Mouse (Mus musculus) frontal cortex, adult 2 months (tissue): ENCODE results near the gene Gpr107. TPM values are rescaled to one million over a fixed set of nuclear protein-coding genes. Genes with fewer than 3 reads are reported as not detected.
A peak's percentile ranks its signal among the peaks of the same experiment; 100 is the strongest.

Experiments used
- DNase-seq, 2 experiments: peaks; one replicate each; pipeline ENCODE4 v3.0.0; 2022; ENCODE audit warnings: low spot score in 1 of 2; ENCODE audit errors: extremely low spot score in 1 of 2
- polyA plus RNA-seq: library from polyadenylated mRNA; depleted of rRNA; stranded (reverse); fragments of >200 nt; gene quantifications from 2 replicates; pipeline ENCODE4 v1.2.3, GENCODE M21; 2012

The Gpr107 gene
- polyA plus RNA-seq, 1 experiment, result 30.4 TPM

DNA sequence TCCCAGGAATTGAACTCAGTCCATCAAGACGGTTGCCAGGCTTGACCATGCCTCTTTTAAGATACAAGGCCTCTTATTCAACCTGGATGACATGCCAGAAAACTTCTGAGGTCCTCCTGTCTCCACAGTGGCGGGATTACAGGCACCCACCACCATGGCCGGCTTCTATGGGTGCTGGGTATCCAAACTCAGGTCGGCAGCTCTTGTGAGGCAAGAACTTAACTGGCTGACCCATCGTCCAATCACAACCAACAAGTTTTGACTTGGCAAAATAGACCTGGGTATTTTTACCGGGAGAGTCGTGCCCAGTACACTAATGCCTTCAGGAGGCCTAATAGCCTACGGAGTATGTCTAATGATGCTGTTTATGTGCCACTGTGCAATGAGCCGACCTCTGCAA is 26.1 kb upstream of the Gpr107 start:
- DNase-seq, result no peak

DNA sequence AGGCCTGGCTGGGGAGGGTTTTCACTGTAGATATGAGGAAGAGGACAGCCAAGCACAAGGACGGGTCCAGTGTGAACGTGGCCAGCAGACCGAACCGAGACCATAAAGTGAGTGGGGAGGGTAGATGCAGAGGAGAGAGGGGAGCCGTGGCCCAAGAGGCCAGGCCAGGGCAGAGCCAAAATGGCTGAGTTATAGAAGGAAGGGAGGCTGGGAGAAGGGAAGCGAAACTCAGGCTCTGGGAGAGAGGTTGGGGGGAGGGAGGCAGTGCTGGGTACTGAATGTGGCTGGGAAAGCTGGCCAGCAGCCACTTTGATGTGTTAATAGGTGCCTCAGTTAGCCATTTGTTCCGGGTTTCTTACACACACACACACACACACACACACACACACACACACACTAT is 24.9 kb upstream of the Gpr107 start:
- DNase-seq, result no peak

DNA sequence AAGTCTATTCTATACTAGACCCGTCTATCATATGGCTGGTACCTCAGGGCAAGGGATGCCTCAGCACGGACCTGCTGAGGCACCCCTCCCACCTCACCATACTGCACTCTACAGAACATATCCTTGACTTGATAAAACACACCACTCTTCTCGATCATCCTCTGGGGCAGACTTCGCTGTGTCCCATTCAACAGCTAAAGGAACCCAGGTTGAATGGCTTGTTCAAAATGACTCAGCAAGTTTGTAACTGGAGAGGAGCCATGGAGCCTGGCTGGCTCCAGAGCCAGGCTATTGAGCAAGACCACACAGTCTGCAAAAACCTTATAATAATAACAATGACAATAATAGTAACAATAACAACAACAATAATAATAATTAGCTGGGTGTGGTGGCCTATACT is 24.2 kb upstream of the Gpr107 start:
- no peak for DNase-seq

DNA sequence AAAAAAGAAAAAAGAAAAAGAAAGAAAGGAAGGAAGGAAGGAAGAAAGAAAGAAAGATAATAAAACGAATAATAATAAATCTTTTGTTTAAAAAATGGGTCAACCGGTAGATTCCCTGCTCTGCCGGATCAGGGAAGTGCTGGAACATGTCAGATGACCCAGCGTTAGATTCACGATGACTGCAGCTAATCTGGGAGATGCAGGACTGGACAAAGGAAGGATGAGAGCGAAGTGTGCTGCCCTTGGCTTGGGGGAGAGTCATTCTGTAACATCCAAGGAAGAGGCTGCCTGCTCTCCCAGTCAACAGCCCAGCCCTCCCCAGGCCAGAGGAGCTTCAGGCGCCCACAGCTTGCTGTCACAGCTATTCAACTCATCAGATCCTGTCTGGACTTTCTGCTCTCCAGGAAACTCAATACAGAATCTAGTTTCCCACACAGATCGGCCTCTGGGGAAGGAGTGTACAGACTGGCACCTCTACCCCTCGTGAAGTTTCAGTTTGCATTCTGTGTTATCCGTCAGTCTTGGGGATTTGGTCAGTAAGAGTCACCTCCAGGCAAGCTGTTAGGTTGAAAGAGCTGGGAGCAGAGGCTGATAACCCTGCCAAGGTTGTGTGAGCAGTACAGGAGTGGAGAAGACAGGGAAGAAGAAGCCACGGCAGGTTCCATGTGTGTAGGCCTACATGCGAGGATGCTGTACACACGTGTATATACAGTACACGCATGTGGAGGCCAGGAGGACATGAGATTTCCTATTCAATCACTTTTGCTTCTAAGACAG is 22.2 kb upstream of the Gpr107 start:
- no peak for DNase-seq

DNA sequence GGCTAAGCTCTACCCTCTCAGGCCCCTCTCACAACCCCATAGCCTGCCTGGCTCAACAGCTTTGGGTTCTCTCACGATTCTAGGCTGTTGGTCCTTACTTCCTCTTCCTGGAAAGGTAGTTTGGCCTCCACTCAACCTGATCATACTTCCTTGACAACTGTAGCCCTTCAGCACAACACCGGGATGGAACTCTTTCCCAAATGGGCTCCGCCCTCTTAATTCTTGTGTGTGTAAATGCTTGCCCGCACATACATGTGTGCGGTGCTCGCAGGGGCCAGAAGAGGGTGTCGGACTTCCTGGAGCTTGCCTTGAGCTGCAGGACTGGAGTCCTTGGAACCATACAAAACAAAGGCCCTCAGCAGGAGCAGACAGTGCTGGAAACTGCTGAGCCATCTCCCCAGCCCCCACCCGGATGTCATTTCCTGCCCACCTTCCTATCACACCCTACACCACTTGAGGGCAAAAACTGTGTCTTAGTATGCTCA is 21.3 kb upstream of the Gpr107 start:
- no peak for DNase-seq

DNA sequence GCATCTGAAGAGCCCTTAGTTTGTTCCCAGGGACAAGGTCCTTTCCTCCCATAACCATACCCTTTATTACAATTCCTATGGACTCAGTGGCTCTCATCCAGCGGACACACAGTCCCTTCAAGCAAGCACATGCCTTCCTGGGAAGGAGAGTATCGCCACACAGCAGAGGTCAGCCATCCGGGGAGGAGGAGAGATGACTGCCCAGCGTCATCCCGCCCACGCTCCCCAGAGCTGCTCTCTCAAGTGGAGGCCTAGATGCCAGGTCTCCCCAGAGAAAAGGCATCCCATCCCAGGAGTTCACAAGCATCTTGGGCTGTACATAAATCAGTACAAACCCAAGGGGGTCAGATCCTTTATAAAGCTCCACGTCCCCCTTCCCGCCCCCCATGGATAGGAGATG is 19.4 kb upstream of the Gpr107 start:
- DNase-seq, result no peak

DNA sequence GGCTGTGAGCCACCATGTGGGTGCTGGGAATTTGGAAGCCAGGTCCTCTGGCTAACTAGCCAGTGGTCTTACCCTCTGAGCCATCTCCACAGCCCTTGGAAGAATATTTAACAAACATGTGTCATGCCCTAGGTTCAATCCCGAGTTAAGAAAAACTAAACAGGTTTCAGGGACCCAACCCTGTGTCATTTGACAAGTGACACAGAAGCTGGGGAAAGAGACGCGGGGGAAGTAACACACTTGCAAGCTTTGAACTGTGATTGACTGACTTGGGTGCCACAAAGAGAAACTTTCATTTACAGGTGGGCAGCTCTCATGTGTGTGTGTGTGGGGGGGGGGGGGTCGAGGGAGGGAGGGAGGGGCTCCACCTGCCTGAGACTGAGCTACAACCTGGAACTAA is 18.1 kb upstream of the Gpr107 start:
- no peak for DNase-seq

DNA sequence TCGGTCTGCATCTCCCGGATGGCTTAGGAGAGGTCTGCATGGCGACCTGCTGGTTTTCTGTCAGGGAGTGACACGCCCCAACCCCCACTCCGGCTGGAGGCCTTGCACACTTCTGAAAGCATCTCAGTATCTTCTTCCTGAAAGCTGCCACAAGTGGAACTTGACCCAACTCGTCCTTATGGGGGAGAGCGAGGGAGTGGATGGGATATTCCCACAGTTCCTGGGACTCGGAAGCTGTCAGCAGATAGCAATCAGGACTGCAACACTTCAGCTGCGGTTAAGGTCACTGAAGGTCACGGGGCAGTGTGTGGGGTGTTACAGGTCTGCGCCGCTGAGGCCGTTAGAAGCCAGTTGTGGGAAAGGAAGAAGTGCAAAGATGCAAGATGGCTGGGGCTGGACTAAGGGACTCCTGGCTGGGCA is 16.6 kb upstream of the Gpr107 start:
- no peak for DNase-seq

DNA sequence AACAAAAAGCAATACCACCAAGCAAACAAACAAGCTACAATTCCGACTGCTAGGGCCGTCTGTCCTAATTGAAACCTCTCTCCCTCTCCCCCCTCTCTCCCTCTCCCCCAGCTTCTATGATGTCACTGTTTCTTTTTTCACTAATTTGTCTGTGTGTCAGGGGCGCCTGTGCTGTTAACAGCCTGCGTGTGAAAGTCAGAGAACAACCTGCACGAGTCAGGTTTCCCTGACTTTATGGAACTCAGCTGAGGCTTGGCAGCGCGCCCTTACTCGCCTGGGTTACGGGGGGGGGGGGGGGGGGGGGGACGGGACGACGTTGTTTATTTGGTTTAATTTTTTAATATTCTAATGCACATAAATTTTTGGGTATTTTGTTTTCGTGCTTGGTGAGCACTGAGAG is 15.8 kb upstream of the Gpr107 start:
- DNase-seq, result no peak

DNA sequence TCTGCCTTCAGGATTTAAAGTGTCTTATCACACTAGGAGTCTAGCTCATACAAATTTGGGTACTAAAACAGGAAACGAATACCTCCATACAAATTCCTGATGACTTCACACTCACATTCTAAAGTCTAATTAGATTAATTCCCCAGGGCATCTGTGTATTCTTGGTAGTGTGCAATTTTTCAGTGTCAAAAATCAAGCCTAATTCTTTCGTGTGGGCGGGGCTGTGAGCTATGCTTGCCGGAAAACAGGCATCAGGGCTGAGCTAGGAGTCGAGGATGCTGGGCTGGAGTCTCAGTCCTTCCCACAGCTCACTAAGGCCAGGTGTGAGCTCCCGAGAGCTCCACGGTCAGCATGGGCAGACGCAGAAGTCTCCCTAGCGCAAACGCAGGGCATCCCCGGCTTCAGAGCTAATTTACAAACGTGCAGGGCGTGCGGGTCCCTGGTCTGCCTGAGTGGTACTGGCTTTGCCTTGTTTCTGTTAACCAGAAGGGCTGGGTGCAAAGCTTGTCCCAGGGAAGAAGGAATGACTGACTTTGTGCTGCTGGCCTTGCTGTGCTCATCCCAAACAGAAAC is 15.0 kb upstream of the Gpr107 start:
- DNase-seq, result no peak

DNA sequence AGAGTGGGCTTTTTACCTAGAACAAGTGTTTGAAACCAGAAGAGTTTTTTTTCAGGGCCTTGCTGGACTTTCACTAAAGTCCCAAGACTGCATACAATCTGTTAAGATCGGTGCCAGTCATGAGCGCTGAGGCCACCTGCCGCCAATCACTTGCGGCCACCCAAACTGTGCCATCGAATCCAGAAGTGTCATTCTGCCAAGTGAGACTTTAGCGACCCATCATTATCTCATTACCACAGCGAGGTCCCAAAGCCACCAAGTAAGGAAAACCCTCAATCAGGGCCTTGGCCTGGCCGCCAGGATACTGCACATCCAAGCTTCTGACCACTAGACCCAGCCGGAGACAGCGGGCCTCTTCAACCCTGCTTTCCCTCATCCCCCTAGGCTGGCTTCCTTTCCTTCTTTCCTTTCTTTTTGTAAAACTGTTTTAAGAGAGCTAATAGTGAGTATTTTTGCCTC is 12.9 kb upstream of the Gpr107 start:
- no peak for DNase-seq

DNA sequence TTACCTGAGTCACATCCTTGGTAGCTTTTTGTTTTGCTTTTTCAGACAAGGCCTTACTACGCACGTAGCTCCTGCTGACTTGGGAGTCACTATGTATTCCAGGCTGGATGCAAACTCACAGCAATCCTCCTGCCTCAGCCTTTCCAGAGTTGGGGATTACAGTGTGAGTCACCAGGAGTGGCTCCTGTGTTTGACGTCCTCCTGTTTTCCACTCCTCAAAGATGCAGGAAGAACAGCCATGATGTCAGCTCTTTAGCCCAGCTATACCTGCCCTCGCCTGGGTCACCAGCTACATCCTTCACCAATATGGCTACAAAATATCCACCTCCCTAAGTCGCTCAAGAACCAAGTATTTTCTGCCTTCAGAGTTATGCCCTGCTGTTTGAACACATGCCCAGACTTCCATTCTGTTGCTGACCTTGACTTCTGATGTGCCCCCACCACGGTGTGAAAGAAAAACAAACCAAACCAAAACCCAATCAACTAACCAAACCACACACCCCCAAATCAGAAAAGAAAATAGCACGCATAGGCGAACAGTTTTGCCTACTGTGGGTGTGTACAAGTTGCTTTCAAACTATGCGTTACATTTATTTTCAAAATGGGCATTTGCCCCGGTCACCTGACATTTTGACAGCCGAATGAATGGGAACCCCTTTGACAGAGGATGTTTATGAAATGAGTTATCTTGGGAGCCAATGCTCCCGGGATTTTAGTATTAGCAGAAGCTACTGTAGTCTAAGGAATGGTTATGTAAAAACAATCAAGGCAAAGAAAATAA is 11.9 kb upstream of the Gpr107 start:
- no peak for DNase-seq

DNA sequence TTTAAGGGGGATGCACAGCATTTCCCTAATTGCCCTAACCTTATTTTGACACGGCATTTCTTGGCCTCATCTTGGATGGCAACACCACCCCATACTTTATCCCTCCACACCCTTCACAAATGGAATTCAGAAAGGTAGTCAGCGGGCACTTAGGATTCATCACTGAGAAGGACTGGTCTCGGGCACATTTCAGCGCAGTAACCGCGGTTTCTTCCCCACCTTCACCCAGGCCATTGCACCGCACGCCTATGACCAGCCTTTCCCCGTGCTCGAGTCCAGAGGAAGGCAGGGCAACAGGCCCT is 11.4 kb upstream of the Gpr107 start:
- DNase-seq, result no peak

DNA sequence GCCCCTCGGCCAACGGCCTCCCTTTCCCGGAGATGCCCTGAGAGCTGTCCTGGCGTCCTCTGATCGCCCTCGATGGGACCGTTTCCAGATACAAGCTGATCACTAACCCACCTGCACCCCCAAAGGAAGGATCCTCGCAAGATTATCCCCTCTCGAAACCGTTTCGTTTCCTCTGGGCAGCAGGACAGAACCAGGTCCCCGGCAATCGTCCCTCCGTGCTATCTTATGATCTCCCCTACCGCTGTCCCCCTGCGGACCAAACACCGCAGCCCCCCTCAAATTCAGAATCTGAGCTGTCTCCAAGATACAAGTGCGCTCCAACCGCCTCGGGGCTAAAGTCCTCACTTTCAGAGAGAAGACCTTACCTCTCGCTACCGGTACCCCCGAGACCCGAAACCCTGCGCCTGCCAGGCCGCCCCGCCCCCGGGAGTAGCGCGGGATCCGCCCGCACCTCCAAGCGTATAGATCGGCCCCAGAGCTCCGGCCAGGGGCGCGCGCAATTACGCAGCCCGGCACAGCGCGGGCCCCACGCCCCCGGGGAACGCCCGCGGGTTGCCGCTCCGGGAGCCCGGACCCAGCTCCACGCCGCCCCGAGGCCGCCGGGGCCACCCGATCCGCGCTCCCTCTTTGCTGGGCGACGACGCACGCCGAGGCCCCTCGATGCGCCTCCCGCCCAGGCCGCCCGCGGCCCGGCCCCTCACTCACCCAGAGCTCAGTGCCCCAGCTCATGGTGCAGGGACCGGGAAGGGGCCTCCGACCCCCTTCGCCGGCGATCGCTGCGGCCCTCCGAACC is 10.8 kb upstream of the Gpr107 start:
- no peak for DNase-seq

DNA sequence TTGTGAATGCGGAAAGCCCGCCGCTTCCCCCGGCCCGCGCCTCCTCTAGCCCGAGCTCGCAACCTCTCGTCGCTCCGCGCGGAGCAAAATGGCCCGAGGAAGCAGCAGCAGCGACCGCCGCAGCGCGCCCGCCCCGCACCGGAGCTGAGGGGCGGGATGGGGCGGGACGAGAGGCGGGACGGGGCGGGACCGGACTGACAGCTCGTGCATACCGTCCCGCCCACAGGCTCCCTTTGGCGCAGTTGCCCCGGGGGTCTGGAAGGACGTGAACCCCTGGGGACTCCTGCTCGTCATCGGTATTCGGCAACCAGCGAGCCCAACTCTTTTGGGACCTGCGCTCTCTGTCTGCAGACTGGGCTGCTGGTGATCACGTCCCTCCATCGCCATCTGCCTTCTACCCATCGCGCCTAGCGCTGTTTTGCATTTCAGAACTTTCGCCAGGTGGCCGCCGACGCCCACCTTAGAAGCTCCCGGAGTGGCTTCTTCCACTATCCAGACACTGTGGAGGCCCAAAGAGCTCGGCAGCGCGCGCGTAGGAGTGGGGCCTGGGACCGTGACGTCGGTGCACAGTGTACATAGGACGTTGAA is 10.2 kb upstream of the Gpr107 start, which contains the start of gene Fnbp1:
Fnbp1 (minus strand) TSS at position 142 of the 588 bp plus-strand sequence.
- DNase-seq, result peak; percentile 77 to 87

DNA sequence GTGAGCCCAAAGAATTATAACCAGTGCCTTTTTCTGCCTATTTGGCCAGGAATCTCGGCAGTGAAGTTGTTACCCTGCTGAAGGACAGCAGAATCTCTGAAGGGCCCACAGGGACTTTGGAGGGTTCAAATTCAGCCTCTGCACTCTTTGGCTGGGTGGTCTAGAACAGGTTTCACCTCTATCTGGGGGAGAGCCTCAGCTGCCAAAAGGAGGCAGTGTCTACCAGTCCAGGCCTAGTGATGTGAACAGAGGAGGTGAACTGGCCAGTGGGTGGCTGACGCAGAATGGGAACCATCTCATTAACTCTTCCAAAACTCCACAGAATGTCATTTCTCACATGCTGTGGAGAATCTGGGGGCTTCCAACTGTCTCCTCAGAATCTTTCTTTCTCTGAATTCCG is 9.6 kb upstream of the Gpr107 start:
- no peak for DNase-seq

DNA sequence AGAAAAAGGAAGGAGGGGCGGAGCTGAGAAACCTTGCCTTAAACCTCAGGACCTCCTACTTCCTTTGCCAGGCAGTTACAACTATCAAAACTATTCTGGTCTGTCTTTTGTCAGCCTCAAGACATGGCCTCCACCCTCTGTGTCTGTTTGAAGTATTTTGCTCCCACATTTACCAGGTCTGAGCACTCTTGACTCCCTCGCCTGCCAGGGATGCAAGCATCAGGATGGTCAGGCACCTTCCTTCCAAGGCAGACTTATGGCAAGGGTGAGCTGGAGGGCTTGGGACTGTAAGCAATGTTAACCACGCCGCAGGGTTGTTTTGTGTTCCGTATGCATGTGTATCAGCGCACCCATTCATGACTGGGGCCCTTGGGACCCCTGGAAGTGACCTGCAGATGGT is 8.8 kb upstream of the Gpr107 start:
- no peak for DNase-seq

DNA sequence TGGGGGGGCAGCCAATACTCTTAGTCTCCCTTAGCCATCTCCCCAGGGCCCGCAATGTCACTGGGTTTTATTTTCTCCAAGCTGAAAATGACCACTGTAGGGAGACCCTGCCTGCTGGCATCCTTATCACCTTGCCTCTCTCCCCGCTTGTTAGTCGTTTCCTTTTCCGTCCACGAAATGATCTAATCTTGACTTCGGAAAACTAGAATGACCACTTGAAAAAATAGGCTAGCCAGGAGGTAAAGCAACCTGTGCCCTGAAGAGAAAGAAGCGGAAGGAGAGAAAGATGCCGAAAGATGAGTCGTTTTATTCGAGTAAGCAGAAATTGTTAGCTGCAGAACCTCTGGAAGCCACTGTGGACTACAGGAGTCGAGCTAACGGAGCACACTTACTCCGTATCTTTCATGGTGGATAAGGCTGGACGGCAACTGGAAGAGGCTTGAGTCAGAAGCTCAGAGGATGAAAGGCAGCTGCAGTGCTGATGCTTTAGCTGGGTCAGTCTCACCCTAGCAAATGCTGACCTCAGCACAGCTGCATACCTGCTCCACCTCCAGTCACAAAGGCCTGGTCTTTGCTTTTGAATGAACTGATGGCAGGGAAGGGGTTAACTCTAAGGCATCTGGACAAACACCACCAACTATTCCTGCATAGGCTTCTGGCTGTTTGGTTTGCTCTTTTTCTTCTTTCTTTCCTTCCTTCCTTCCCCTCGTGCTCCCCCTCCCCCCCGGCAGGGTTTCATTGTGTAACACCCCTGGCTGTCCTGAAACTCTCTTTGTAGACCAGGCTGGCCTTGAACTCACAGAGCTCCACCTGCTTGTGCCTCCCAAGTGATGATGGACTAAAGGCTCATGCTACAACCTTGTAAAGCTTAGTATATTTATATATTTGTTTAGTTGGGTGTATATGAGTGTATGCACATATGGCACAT is 8.1 kb upstream of the Gpr107 start:
- no peak for DNase-seq

DNA sequence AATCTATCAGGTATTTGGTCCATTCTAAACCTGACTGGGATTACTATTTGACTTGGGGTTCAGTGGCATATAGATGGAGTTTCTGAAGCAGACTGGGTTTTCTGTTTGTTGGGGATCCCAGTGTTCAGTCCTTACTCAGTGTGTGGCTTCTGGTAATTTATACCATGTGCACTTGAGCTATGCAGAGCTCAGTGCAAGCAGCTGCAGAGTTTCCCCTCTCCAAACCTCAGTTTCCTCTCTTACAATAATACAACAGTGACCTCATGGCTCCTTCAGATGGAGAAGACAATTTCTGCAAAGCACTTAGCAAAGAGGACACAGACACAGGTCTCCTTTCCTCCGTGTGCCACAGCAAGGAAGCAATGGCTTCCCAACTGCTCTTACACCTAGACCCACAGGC is 7.2 kb upstream of the Gpr107 start:
- DNase-seq, result no peak
